Mouse (Mus musculus) granulocyte monocyte progenitor cell, adult 5-6 weeks (primary cell): ENCODE results near the gene Zbtb18. TPM values are rescaled to one million over a fixed set of nuclear protein-coding genes. Genes with fewer than 3 reads are reported as not detected.

ENCODE experiments used
- ATAC-seq: replicated peaks from 2 replicates; pipeline ENCODE4 v1.8.0; 2016; ENCODE audit warnings: mild to moderate bottlenecking, moderate TSS enrichment, inconsistent platforms; ENCODE audit not compliant: poor library complexity, severe bottlenecking
- total RNA-seq, 2 experiments: library from RNA; stranded (forward) in 1 of 2; stranded (reverse) in 1 of 2; fragments of 200-712, 200-1000 nt in 1 of 2; fragments of >200 nt in 1 of 2; fragmentation: Nextera tagmentation in 1 of 2; gene quantifications; 2 replicates each; pipeline ENCODE4 v1.2.3; 2014 to 2017

The Zbtb18 gene
- total RNA-seq (2014; fragmentation: Nextera tagmentation) (62.5 and 64.3 TPM in 2 replicates), total RNA-seq (2017) (58.4 and 82.5 TPM in 2 replicates)

- ATAC-seq, result no peak
Measured at GRCm38 (mm10) chr1:177442196-177442808, at the start of gene Zbtb18. Gene Zbtb18, plus strand, starts transcription at chr1:177442351.

GRCm38 (mm10) chr1:177397455-177397854 is 44.7 kb upstream of the Zbtb18 start:
- ATAC-seq, result no peak

- ATAC-seq, result no peak
Measured at GRCm38 (mm10) chr1:177405170-177405569, 37.0 kb upstream of the Zbtb18 start.

GRCm38 (mm10) chr1:177408690-177409089 is 33.5 kb upstream of the Zbtb18 start:
- ATAC-seq, result peak; percentile 81

- no peak for ATAC-seq
Measured at GRCm38 (mm10) chr1:177410769-177411348, 31.3 kb upstream of the Zbtb18 start.

GRCm38 (mm10) chr1:177411359-177412358 is 30.5 kb upstream of the Zbtb18 start:
- ATAC-seq, result no peak

- no peak for ATAC-seq
Measured at GRCm38 (mm10) chr1:177419331-177419730, 22.8 kb upstream of the Zbtb18 start.

GRCm38 (mm10) chr1:177420126-177420525 is 22.0 kb upstream of the Zbtb18 start:
- ATAC-seq, result no peak

GRCm38 (mm10) chr1:177427862-177428261 is 14.3 kb upstream of the Zbtb18 start:
- no peak for ATAC-seq

GRCm38 (mm10) chr1:177428338-177428737 is 13.8 kb upstream of the Zbtb18 start:
- ATAC-seq, result no peak

- no peak for ATAC-seq
Measured at GRCm38 (mm10) chr1:177429067-177429466, 13.1 kb upstream of the Zbtb18 start.

GRCm38 (mm10) chr1:177440411-177440810 is 1.7 kb upstream of the Zbtb18 start:
- no peak for ATAC-seq

- ATAC-seq, result no peak
Measured at GRCm38 (mm10) chr1:177440981-177441491, 1.1 kb upstream of the Zbtb18 start.

GRCm38 (mm10) chr1:177441492-177442195 is 507 bp upstream of the Zbtb18 start:
- ATAC-seq, result peak; percentile 80

- peak; percentile 10 for ATAC-seq
Measured at GRCm38 (mm10) chr1:177442821-177443723, 921 bp downstream of the Zbtb18 start.

- ATAC-seq, result no peak
Measured at GRCm38 (mm10) chr1:177443724-177444482, 1.8 kb downstream of the Zbtb18 start.

GRCm38 (mm10) chr1:177444483-177444810 is 2.3 kb downstream of the Zbtb18 start:
- ATAC-seq, result no peak

GRCm38 (mm10) chr1:177444941-177445340 is 2.8 kb downstream of the Zbtb18 start:
- no peak for ATAC-seq
